Mouse (Mus musculus) megakaryocyte, adult 5-6 weeks (primary cell): ENCODE data around the gene Lin37. TPM values are rescaled to one million over a fixed set of nuclear protein-coding genes. Genes with fewer than 3 reads are reported as not detected.

Experiments
- ATAC-seq: 2 replicates; pipeline ENCODE4 v1.8.0; 2016; ENCODE audit warnings: mild to moderate bottlenecking, inconsistent platforms; ENCODE audit not compliant: poor library complexity, severe bottlenecking
- total RNA-seq, 2 experiments: library from RNA; stranded (forward) in 1 of 2; stranded (reverse) in 1 of 2; fragments of 153-499, 151-499 nt in 1 of 2; fragments of 221-1000, 200-1000 nt in 1 of 2; gene quantifications; 2 replicates each; pipeline versions ENCODE4 v1.2.3 to v1.2.4; 2015 to 2017

Lin37 gene
- total RNA-seq, 2 experiments from 2014 or later = 22.4 to 54.7 TPM

DNA sequence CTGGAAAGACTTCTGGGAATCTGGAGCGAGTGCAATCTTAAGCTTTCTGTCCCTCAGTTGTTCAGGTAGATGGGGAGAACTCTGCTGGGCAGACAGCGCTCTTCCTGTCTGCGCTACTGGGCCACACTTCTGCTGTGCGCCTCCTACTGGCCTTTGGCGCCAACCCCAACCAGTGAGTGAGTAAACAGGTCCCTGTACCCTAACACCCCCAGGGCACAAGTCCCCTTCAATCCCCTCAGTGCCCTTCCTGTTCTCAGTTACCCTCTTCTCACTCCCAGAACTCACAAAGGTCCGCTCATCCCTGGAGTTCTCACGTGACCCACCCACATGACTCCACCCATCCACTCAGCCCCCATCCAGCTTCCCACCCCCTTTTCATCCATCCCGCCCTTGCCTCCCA, 41.3 kb downstream of the Lin37 start:
- ATAC-seq = no peak

DNA sequence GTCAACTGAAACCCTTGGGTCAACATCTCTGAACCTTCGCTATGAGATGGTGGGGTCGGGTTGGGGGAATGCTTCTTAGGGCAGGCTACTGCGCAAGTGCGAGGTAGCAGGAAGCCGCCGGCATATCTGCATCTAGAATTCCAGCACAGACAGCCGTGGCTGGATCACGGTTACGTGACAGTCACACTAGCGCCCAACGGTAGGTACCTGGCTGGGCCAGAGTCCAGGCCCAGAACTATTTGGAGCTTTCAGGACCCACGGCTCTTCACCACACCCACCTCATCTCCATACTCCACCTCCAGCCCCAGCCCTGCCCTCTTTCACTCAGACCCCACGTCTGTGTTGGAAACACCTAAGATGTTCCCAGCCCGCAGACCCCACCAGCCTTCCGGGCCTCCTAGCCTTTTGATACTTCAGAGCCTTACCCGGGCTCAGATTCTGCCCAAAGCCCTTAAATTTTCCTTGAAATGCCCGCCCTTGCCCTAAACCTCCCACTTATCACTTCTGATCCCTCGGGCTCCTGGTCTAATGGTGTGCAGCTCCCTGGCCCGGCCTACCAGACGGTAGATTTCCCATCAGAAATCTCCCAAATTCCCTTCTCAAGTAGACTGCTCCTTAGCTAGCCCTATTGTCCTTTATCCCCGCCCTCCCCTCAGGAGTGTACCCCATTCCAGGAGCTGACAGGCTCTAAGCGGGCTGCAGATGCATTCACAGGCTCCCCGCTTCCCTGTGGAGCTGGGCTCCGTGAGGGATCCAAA, 44.5 kb downstream of the Lin37 start:
- no peak for ATAC-seq

DNA sequence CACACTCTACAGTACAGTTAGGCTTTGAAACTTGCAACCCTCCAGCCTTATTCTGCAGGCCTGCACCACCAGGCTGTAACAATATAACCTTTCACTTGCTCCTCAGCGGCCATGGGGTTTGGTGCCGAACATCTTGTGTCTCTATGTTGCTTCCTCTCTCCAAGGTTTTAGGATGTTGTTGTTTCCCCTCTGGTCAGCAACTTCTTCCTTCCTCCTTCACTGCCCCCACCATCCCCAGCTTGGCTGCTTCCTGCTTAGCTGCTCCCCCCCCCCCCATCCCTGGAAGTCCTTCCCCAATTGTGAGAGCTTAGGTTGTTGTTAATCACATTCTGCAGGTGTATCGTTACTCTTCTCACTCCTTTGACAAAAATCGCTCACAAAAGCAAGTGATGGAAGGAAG, 51.6 kb downstream of the Lin37 start:
- no peak for ATAC-seq

Other genes starting within 250 kb of the Lin37 start
Only the 30 nearest of the 33 such genes appear.
- gene Lrfn3, start 197.1 kb downstream of the Lin37 start, total RNA-seq (2015) = 0.11 TPM in 1 of 2 replicates, not detected in the other
- gene Lrfn3, start 197.1 kb downstream of the Lin37 start, total RNA-seq (2017) = not detected in 2 replicates
- 2,723 and 2,838 TPM in 2 replicates for gene Tyrobp, start 146.1 kb downstream of the Lin37 start, total RNA-seq (2015)
- 1,463 and 1,715 TPM in 2 replicates for gene Tyrobp, start 146.1 kb downstream of the Lin37 start, total RNA-seq (2017)
- 45.8 and 47.6 TPM in 2 replicates for gene Hcst, start 140.0 kb downstream of the Lin37 start, total RNA-seq (2015)
- 13.3 and 18.5 TPM in 2 replicates for gene Hcst, start 140.0 kb downstream of the Lin37 start, total RNA-seq (2017)
- gene Nfkbid, start 138.1 kb downstream of the Lin37 start, total RNA-seq (2015) = 23.0 and 28.6 TPM in 2 replicates
- 13.3 and 17.2 TPM in 2 replicates for gene Nfkbid, start 138.1 kb downstream of the Lin37 start, total RNA-seq (2017)
- gene Aplp1, start 114.3 kb downstream of the Lin37 start, total RNA-seq (2015) = 0.07 and 0.25 TPM in 2 replicates
- gene Aplp1, start 114.3 kb downstream of the Lin37 start, total RNA-seq (2017) = 0.08 TPM in 1 of 2 replicates, not detected in the other
- gene Kirrel2, start 102.1 kb downstream of the Lin37 start, total RNA-seq (2015) = not detected in 2 replicates
- gene Kirrel2, start 102.1 kb downstream of the Lin37 start, total RNA-seq (2017) = 0.07 TPM in 1 of 2 replicates, not detected in the other
- gene Nphs1, start 101.5 kb downstream of the Lin37 start, total RNA-seq (2015) = not detected in 2 replicates
- gene Nphs1, start 101.5 kb downstream of the Lin37 start, total RNA-seq (2017) = 0.29 TPM in 1 of 2 replicates, not detected in the other
- not detected in 2 replicates for gene Prodh2, start 66.2 kb downstream of the Lin37 start, total RNA-seq (2015)
- not detected in 2 replicates for gene Prodh2, start 66.2 kb downstream of the Lin37 start, total RNA-seq (2017)
- 7.0 and 10.6 TPM in 2 replicates for gene Arhgap33, start 24.8 kb downstream of the Lin37 start, total RNA-seq (2015)
- 3.1 and 4.9 TPM in 2 replicates for gene Arhgap33, start 24.8 kb downstream of the Lin37 start, total RNA-seq (2017)
- gene Hspb6, start 7.7 kb downstream of the Lin37 start, total RNA-seq (2015) = 10.7 and 11.0 TPM in 2 replicates
- gene Hspb6, start 7.7 kb downstream of the Lin37 start, total RNA-seq (2017) = 3.8 and 5.2 TPM in 2 replicates
- 3.6 and 6.6 TPM in 2 replicates for gene Proser3, start 7.5 kb downstream of the Lin37 start, total RNA-seq (2015)
- gene Proser3, start 7.5 kb downstream of the Lin37 start, total RNA-seq (2017) = 2.4 and 2.6 TPM in 2 replicates
- 15.2 and 19.6 TPM in 2 replicates for gene U2af1l4, start 3.5 kb upstream of the Lin37 start, total RNA-seq (2015)
- gene U2af1l4, start 3.5 kb upstream of the Lin37 start, total RNA-seq (2017) = 63.3 and 69.7 TPM in 2 replicates
- 1.0 and 2.1 TPM in 2 replicates for gene Gm49396, start 3.5 kb upstream of the Lin37 start, total RNA-seq (2015)
- gene Gm49396, start 3.5 kb upstream of the Lin37 start, total RNA-seq (2017) = 3.6 and 3.8 TPM in 2 replicates
- 216 and 221 TPM in 2 replicates for gene Psenen, start 3.8 kb upstream of the Lin37 start, total RNA-seq (2015)
- gene Psenen, start 3.8 kb upstream of the Lin37 start, total RNA-seq (2017) = 154 and 162 TPM in 2 replicates
- gene Igflr1, start 5.6 kb upstream of the Lin37 start, total RNA-seq (2015) = 4.6 and 8.0 TPM in 2 replicates
- gene Igflr1, start 5.6 kb upstream of the Lin37 start, total RNA-seq (2017) = not detected in 2 replicates
- 60.9 and 78.2 TPM in 2 replicates for gene Kmt2b, start 28.9 kb upstream of the Lin37 start, total RNA-seq (2015)
- gene Kmt2b, start 28.9 kb upstream of the Lin37 start, total RNA-seq (2017) = 8.0 and 24.3 TPM in 2 replicates
- 0.78 TPM in 1 of 2 replicates, not detected in the other for gene Zbtb32, start 39.1 kb upstream of the Lin37 start, total RNA-seq (2015)
- 2.0 and 2.9 TPM in 2 replicates for gene Zbtb32, start 39.1 kb upstream of the Lin37 start, total RNA-seq (2017)
- gene Upk1a, start 53.0 kb upstream of the Lin37 start, total RNA-seq (2015) = 0.60 TPM in 1 of 2 replicates, not detected in the other
- gene Upk1a, start 53.0 kb upstream of the Lin37 start, total RNA-seq (2017) = not detected in 2 replicates
- gene Cox6b1, start 66.3 kb upstream of the Lin37 start, total RNA-seq (2015) = 305 and 323 TPM in 2 replicates
- 441 and 447 TPM in 2 replicates for gene Cox6b1, start 66.3 kb upstream of the Lin37 start, total RNA-seq (2017)
- not detected in 2 replicates for gene Etv2, start 76.0 kb upstream of the Lin37 start, total RNA-seq (2015)
- gene Etv2, start 76.0 kb upstream of the Lin37 start, total RNA-seq (2017) = 0.59 TPM in 1 of 2 replicates, not detected in the other
- 50.2 and 50.4 TPM in 2 replicates for gene Rbm42, start 90.5 kb upstream of the Lin37 start, total RNA-seq (2015)
- gene Rbm42, start 90.5 kb upstream of the Lin37 start, total RNA-seq (2017) = 41.3 and 46.6 TPM in 2 replicates
- 22.4 and 22.9 TPM in 2 replicates for gene Haus5, start 105.2 kb upstream of the Lin37 start, total RNA-seq (2015)
- 17.0 and 18.7 TPM in 2 replicates for gene Haus5, start 105.2 kb upstream of the Lin37 start, total RNA-seq (2017)
- gene Pmis2, start 111.8 kb upstream of the Lin37 start, total RNA-seq (2015) = not detected in 2 replicates
- not detected in 2 replicates for gene Pmis2, start 111.8 kb upstream of the Lin37 start, total RNA-seq (2017)
- not detected in 2 replicates for gene 2200002J24Rik, start 139.1 kb upstream of the Lin37 start, total RNA-seq (2015)
- not detected in 2 replicates for gene 2200002J24Rik, start 139.1 kb upstream of the Lin37 start, total RNA-seq (2017)
- gene Atp4a, start 152.4 kb upstream of the Lin37 start, total RNA-seq (2015) = 0.71 and 1.3 TPM in 2 replicates
- 0.04 TPM in 1 of 2 replicates, not detected in the other for gene Atp4a, start 152.4 kb upstream of the Lin37 start, total RNA-seq (2017)
- gene Tmem147, start 169.7 kb upstream of the Lin37 start, total RNA-seq (2015) = 86.7 and 96.5 TPM in 2 replicates
- 27.8 and 31.4 TPM in 2 replicates for gene Tmem147, start 169.7 kb upstream of the Lin37 start, total RNA-seq (2017)
- not detected in 2 replicates for gene Gapdhs, start 183.8 kb upstream of the Lin37 start, total RNA-seq (2015)
- not detected in 2 replicates for gene Gapdhs, start 183.8 kb upstream of the Lin37 start, total RNA-seq (2017)
- 0.22 and 3.2 TPM in 2 replicates for gene Sbsn, start 191.6 kb upstream of the Lin37 start, total RNA-seq (2015)
- 0.49 and 0.88 TPM in 2 replicates for gene Sbsn, start 191.6 kb upstream of the Lin37 start, total RNA-seq (2017)
- gene Dmkn, start 203.9 kb upstream of the Lin37 start, total RNA-seq (2015) = 15.1 and 17.1 TPM in 2 replicates
- gene Dmkn, start 203.9 kb upstream of the Lin37 start, total RNA-seq (2017) = 24.6 and 25.7 TPM in 2 replicates
- gene Krtdap, start 228.1 kb upstream of the Lin37 start, total RNA-seq (2015) = not detected in 2 replicates
- not detected in 2 replicates for gene Krtdap, start 228.1 kb upstream of the Lin37 start, total RNA-seq (2017)